Mouse (Mus musculus) liver, adult 2 months (tissue): ENCODE measurements at regions not wholly inside any gene's neighbourhood (a gene's known extent, or its start where the extent isn't known, plus 50 kb on each side); places are given as distances from the start of the nearest gene placed in this dataset.

ENCODE experiments used
- CTCF ChIP-seq: fragments of 200-500 bp; IDR thresholded peaks from 2 replicates; pipeline ENCODE4 v1.5.1; 2011; ENCODE audit warnings: low read depth, low read length, control low read depth
- POLR2A ChIP-seq: fragments of 200-500 bp; IDR thresholded peaks from 2 replicates; pipeline ENCODE4 v1.6.1; 2011; ENCODE audit warnings: low read length, control low read depth; ENCODE audit not compliant: insufficient read depth; ENCODE audit errors: extremely low read depth

- TF ChIP-seq POLR2A (no peak), CTCF (no peak)
Observed at GRCm38 (mm10) chr5:126105446-126105845, 573.9 kb downstream of the Tmem132b start.
